Mouse (Mus musculus): ENCODE results near the gene Mfng. TPM values are rescaled to one million over a fixed set of nuclear protein-coding genes. Genes with fewer than 3 reads are reported as not detected.

Mfng gene
- total and polyA plus RNA-seq, 3 experiments = 35.2 to 63.7 (median 52.5) TPM

DNA sequence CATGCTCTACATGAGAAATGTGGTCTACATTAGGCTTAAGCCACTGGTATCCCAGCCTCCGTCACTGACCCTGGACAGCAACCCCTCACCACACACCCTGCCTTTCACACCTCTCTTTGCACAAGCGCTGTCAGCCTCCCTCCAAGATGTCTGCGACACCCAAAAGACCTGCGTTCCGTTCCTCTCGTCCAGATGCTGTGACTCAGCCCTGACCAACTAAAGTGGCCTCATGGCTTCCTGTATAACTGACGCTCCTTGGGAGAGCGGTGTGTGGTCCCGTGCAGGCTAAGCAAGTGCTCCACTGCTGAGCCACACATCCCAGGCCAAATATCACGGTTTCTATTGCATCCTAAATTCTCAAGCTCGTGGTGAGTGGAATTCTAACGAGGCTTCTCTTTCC, 32.6 kb downstream of the Mfng start:
- H3K79me2 ChIP-seq (replicated peaks; ENCODE audit: control insufficient read depth, extremely low read depth, insufficient read depth, poor library complexity, severe bottlenecking) = no peaks in the 10 kb centered on the region
- H3K36me3 ChIP-seq (replicated peaks in 1 of 2; ENCODE audit: control insufficient read depth in 1 of 2, insufficient read depth in 1 of 2, low read length in 1 of 2) = no peaks in the 10 kb centered on the region
- H3K9ac ChIP-seq (ENCODE audit: insufficient read depth, low read depth) = no peak overlapping the region
- H3K4me1 ChIP-seq (ENCODE audit: control insufficient read depth in 1 of 2, insufficient read depth in 2 of 2) = peaks cover 0 to 6% of the 10 kb centered on the region in 2 experiments; a peak in 2 of 4 replicates
- no peak overlapping the region for H3K4me2 ChIP-seq (ENCODE audit: insufficient read depth, low read depth, poor library complexity, severe bottlenecking)
- no peak for TF ChIP-seq GABPA (IDR thresholded peaks at IDR 0.05; ENCODE audit: insufficient replicate concordance, low read depth, low read length)
- TF ChIP-seq SMC3 (IDR thresholded peaks at IDR 0.05; ENCODE audit: low read depth, low read length) = no peak
- TF ChIP-seq MAFK (IDR thresholded peaks at IDR 0.05; ENCODE audit: insufficient replicate concordance, low read length) = no peak
- no peak for TF ChIP-seq MAX (IDR thresholded peaks at IDR 0.05; ENCODE audit: low read length)
- TF ChIP-seq HCFC1 (IDR thresholded peaks at IDR 0.05; ENCODE audit: low read depth, low read length) = no peak
- TF ChIP-seq KAT2A (IDR thresholded peaks at IDR 0.05; ENCODE audit: insufficient replicate concordance, low read length) = no peak
- TF ChIP-seq PAX5 (IDR thresholded peaks at IDR 0.05; ENCODE audit: low read length) = no peak
- no peak for TF ChIP-seq MYC (IDR thresholded peaks at IDR 0.05; ENCODE audit: low read depth, low read length)
- TF ChIP-seq UBTF (IDR thresholded peaks at IDR 0.05; ENCODE audit: low read depth, low read length) = no peak
- TF ChIP-seq RCOR1 (conservative IDR thresholded peaks at IDR 0.05; ENCODE audit: low read depth, low read length) = no peak
- no peak for TF ChIP-seq MEF2A (IDR thresholded peaks at IDR 0.05; ENCODE audit: borderline replicate concordance, low read depth, low read length)
- no peak for TF ChIP-seq ETS1 (conservative IDR thresholded peaks at IDR 0.05; ENCODE audit: low read depth, low read length)
- TF ChIP-seq TCF12 (IDR thresholded peaks at IDR 0.05; ENCODE audit: low read depth, low read length) = no peak
- TF ChIP-seq ZNF384 (IDR thresholded peaks at IDR 0.05; ENCODE audit: low read depth, low read length) = no peak
- DNase-seq (ENCODE audit: extremely low read depth) = no peak
- peaks cover 2% of the 10 kb centered on the region for H3K9me3 ChIP-seq (replicated peaks; ENCODE audit: low read length)
- in situ Hi-C loops (cut with MboI; ENCODE audit: low pct_ligation_motif_present, low pct_unique_long_range_greater_than_20kb, low sequenced_read_pairs) = loop anchor here (10.0 to 25.0 kb wide), 2 partner anchors 116 to 303 kb away; partner anchors contain the start of gene Kctd17
- no peak overlapping the region for H3K4me3 ChIP-seq (replicated peaks in 1 of 3; ENCODE audit: low read depth in 2 of 3, low read length in 2 of 3, poor library complexity in 1 of 3)
- dilution Hi-C loops (cut with MboI; ENCODE audit: extremely low pct_ligation_motif_present, extremely low pct_unique_long_range_greater_than_20kb, low sequenced_read_pairs) = loop anchor here (25.0 kb wide), 1 partner anchor 97 kb away; the partner anchor contains the start of gene Cdc42ep1
- H3K27ac ChIP-seq (ENCODE audit: insufficient read depth, low read depth) = no peak overlapping the region
- peaks cover 24% of the 10 kb centered on the region for H3K27me3 ChIP-seq (replicated peaks)

GRCm38 (mm10) chr15:78737146-78737545, 36.1 kb downstream of the Mfng start:
- no peak overlapping the region for H3K4me3 ChIP-seq (replicated peaks in 1 of 3; ENCODE audit: low read depth in 2 of 3, low read length in 2 of 3, poor library complexity in 1 of 3)
- in situ Hi-C loops (cut with MboI; ENCODE audit: low pct_ligation_motif_present, low pct_unique_long_range_greater_than_20kb, low sequenced_read_pairs) = loop anchor here (25.0 kb wide), 1 partner anchor 300 kb away; the partner anchor contains the start of gene Kctd17
- H3K27me3 ChIP-seq (replicated peaks) = peaks cover 41% of the 10 kb centered on the region

More at GRCm38 (mm10) chr15:78737146-78737545, 36.1 kb downstream of the Mfng start:
- no peak overlapping the region for H3K4me2 ChIP-seq (ENCODE audit: insufficient read depth, low read depth, poor library complexity, severe bottlenecking)
- H3K4me1 ChIP-seq (ENCODE audit: control insufficient read depth in 1 of 2, insufficient read depth in 2 of 2) = no peaks in the 10 kb centered on the region
- no peak for DNase-seq (ENCODE audit: extremely low read depth)
- peaks cover 2% of the 10 kb centered on the region for H3K9me3 ChIP-seq (replicated peaks; ENCODE audit: low read length)
- H3K9ac ChIP-seq (ENCODE audit: insufficient read depth, low read depth) = no peak overlapping the region
- H3K36me3 ChIP-seq (replicated peaks in 1 of 2; ENCODE audit: control insufficient read depth in 1 of 2, insufficient read depth in 1 of 2, low read length in 1 of 2) = no peaks in the 10 kb centered on the region
- no peak overlapping the region for H3K27ac ChIP-seq (ENCODE audit: insufficient read depth, low read depth)
- TF ChIP-seq CHD1 (IDR thresholded peaks at IDR 0.05; ENCODE audit: low read depth, low read length) = no peak
- TF ChIP-seq POLR2AphosphoS2 (IDR thresholded peaks at IDR 0.05; ENCODE audit: low read depth, low read length) = no peak
- no peak for TF ChIP-seq SIN3A (IDR thresholded peaks at IDR 0.05; ENCODE audit: low read length)
- TF ChIP-seq ETS1 (conservative IDR thresholded peaks at IDR 0.05; ENCODE audit: low read depth, low read length) = no peak
- no peak for TF ChIP-seq JUN (IDR thresholded peaks at IDR 0.05; ENCODE audit: insufficient read depth, low read depth, low read length)
- TF ChIP-seq RAD21 (IDR thresholded peaks at IDR 0.05; ENCODE audit: low read depth, low read length) = no peak
- dilution Hi-C loops (cut with MboI; ENCODE audit: extremely low pct_ligation_motif_present, extremely low pct_unique_long_range_greater_than_20kb, low sequenced_read_pairs) = loop anchor here (25.0 kb wide), 1 partner anchor 100 kb away; the partner anchor contains the start of gene Cdc42ep1
- no peaks in the 10 kb centered on the region for H3K79me2 ChIP-seq (replicated peaks; ENCODE audit: control insufficient read depth, extremely low read depth, insufficient read depth, poor library complexity, severe bottlenecking)

Data from CH12.LX (cell line).